Mouse (Mus musculus) forebrain, embryonic 13.5 days (tissue): ENCODE data around the gene Pus10. TPM values are rescaled to one million over a fixed set of nuclear protein-coding genes. Genes with fewer than 3 reads are reported as not detected.
A peak's percentile ranks its signal among the peaks of the same experiment; 100 is the strongest.

Experiments used
- ATAC-seq: fragments of 200-750 bp; cut with Nextera tagmentation; 2 replicates; pipeline ENCODE4 v1.8.0; 2017
- H3K27ac ChIP-seq: fragments of 300-500 bp; sonication (generic); 2 replicates; pipeline ENCODE4 v1.5.1; 2015; ENCODE audit warnings: inconsistent platforms, mild to moderate bottlenecking, moderate library complexity
- H3K27me3 ChIP-seq: fragments of 300-500 bp; sonication (generic); 2 replicates; pipeline ENCODE4 v1.6.1; 2015; ENCODE audit warnings: mild to moderate bottlenecking, inconsistent platforms
- H3K36me3 ChIP-seq: fragments of 300-500 bp; sonication (generic); 2 replicates; pipeline ENCODE4 v1.6.1; 2015; ENCODE audit warnings: mild to moderate bottlenecking, inconsistent platforms; ENCODE audit not compliant: poor library complexity, severe bottlenecking
- H3K4me1 ChIP-seq: fragments of 300-500 bp; sonication (generic); 2 replicates; pipeline ENCODE4 v1.6.1; 2015; ENCODE audit warnings: inconsistent platforms
- H3K4me2 ChIP-seq: fragments of 300-500 bp; sonication (generic); 2 replicates; pipeline ENCODE4 v1.6.1; 2015; ENCODE audit warnings: inconsistent platforms, mild to moderate bottlenecking, moderate library complexity
- H3K4me3 ChIP-seq: fragments of 300-500 bp; sonication (generic); 2 replicates; pipeline ENCODE4 v1.5.1; 2015; ENCODE audit warnings: mild to moderate bottlenecking, inconsistent platforms
- H3K9ac ChIP-seq: fragments of 300-500 bp; sonication (generic); 2 replicates; pipeline ENCODE4 v1.6.1; 2015; ENCODE audit warnings: mild to moderate bottlenecking, inconsistent platforms
- H3K9me3 ChIP-seq: fragments of 300-500 bp; sonication (generic); replicated peaks from 2 replicates; pipeline ENCODE4 v1.6.1; 2016; ENCODE audit warnings: inconsistent platforms
- WGBS: fragments of 180-500 bp; shearing (Covaris S2); methylation state at CpG from one replicate; pipeline ENCODE4 v1.1.7; 2015; 5-methylcytosine and 5-hydroxymethylcytosine counted together
- polyA plus RNA-seq: library from polyadenylated mRNA; unstranded; fragments of >200 nt; fragmentation: Nextera tagmentation; extraction: Ambion mirVana; gene quantifications from 2 replicates; pipeline ENCODE4 v1.2.1, GENCODE M21; 2015

The Pus10 gene
- polyA plus RNA-seq, 1 experiment from 2014 or later, result 16.4 TPM

- H3K9ac ChIP-seq, result peak overlapping the region; percentile 74
- peaks cover 7% of the 10 kb centered on the region for H3K4me1 ChIP-seq
- H3K4me3 ChIP-seq, result peak overlapping the region; percentile 75
- H3K27ac ChIP-seq, result no peak overlapping the region
- peaks cover 17% of the 10 kb centered on the region for H3K27me3 ChIP-seq
- 1% methylated on average over 25 of the region's 25 CpGs for WGBS
- H3K36me3 ChIP-seq, result no peaks in the 10 kb centered on the region
- peak overlapping the region; percentile 73 for H3K4me2 ChIP-seq
- H3K9me3 ChIP-seq, result no peaks in the 10 kb centered on the region
- peak; percentile 22; the same call in 1 of the 2 replicates for ATAC-seq
Observed at GRCm38 (mm10) chr11:23769686-23770509, 104.4 kb downstream of the Pus10 start.

GRCm38 (mm10) chr11:23770510-23770759, 105.0 kb downstream of the Pus10 start:
- Histone ChIP-seq H3K9me3 (no peaks in the 10 kb centered on the region), H3K36me3 (no peaks in the 10 kb centered on the region), H3K4me2 (peak overlapping the region; percentile 73), H3K27me3 (peaks cover 17% of the 10 kb centered on the region), H3K9ac (peak overlapping the region; percentile 74), H3K4me3 (peak overlapping the region; percentile 75), H3K27ac (peak overlapping the region; percentile 78), H3K4me1 (peaks cover 7% of the 10 kb centered on the region)
- no peak for ATAC-seq
- under 1% methylated on average over 24 of the region's 24 CpGs for WGBS

- H3K9ac ChIP-seq, result peak within 1 kb of the TSS; percentile 74
- H3K36me3 ChIP-seq, result no peaks in the 10 kb centered on the region
- H3K4me3 ChIP-seq, result peak within 1 kb of the TSS; percentile 75
- ATAC-seq, result peak; percentile 94
- WGBS, result under 1% methylated on average over 57 of the region's 88 CpGs
- peak within 1 kb of the TSS; percentile 78 for H3K27ac ChIP-seq
- no peaks in the 10 kb centered on the region for H3K9me3 ChIP-seq
- H3K4me2 ChIP-seq, result peak within 1 kb of the TSS; percentile 73
- H3K27me3 ChIP-seq, result peaks cover 17% of the 10 kb centered on the region
- H3K4me1 ChIP-seq, result peaks cover 7% of the 10 kb centered on the region
Observed at GRCm38 (mm10) chr11:23770760-23771506, 105.5 kb downstream of the Pus10 start, which contains the start of gene Rel. Gene Rel (minus strand): TSS chr11:23770970.

- H3K36me3 ChIP-seq, result no peaks in the 10 kb centered on the region
- peak overlapping the region; percentile 74 for H3K9ac ChIP-seq
- H3K4me1 ChIP-seq, result peaks cover 7% of the 10 kb centered on the region
- H3K27me3 ChIP-seq, result peaks cover 17% of the 10 kb centered on the region
- 4% methylated on average over 21 of the region's 21 CpGs for WGBS
- peak overlapping the region; percentile 75 for H3K4me3 ChIP-seq
- H3K4me2 ChIP-seq, result peak overlapping the region; percentile 73
- H3K27ac ChIP-seq, result peak overlapping the region; percentile 78
- no peaks in the 10 kb centered on the region for H3K9me3 ChIP-seq
- ATAC-seq, result no peak
Observed at GRCm38 (mm10) chr11:23771507-23772097, 106.1 kb downstream of the Pus10 start.

- no peaks in the 10 kb centered on the region for H3K9me3 ChIP-seq
- H3K9ac ChIP-seq, result no peak overlapping the region
- no peak overlapping the region for H3K4me2 ChIP-seq
- peaks cover 7% of the 10 kb centered on the region for H3K4me1 ChIP-seq
- H3K36me3 ChIP-seq, result no peaks in the 10 kb centered on the region
- ATAC-seq, result no peak
- H3K4me3 ChIP-seq, result no peak overlapping the region
- no peak overlapping the region for H3K27ac ChIP-seq
- WGBS, result 23% methylated on average over 1 of the region's 1 CpGs
- peaks cover 17% of the 10 kb centered on the region for H3K27me3 ChIP-seq
Observed at GRCm38 (mm10) chr11:23772471-23772870, 107.0 kb downstream of the Pus10 start.

- ATAC-seq, result no peak
- H3K27me3 ChIP-seq, result 0 out of 2 replicates have a peak, but pooled peaks cover under 1% of the 10 kb centered on the region
- no peak overlapping the region for H3K4me2 ChIP-seq
- H3K4me1 ChIP-seq, result no peaks in the 10 kb centered on the region
- 92% methylated on average over 8 of the region's 8 CpGs for WGBS
- H3K4me3 ChIP-seq, result no peak overlapping the region
- no peak overlapping the region for H3K9ac ChIP-seq
- no peaks in the 10 kb centered on the region for H3K36me3 ChIP-seq
- H3K27ac ChIP-seq, result no peak overlapping the region
- H3K9me3 ChIP-seq, result no peaks in the 10 kb centered on the region
Observed at GRCm38 (mm10) chr11:23778787-23779201, 113.3 kb downstream of the Pus10 start.

GRCm38 (mm10) chr11:23782038-23782437, 116.6 kb downstream of the Pus10 start:
- no peaks in the 10 kb centered on the region for H3K9me3 ChIP-seq
- no peaks in the 10 kb centered on the region for H3K4me1 ChIP-seq
- no peak overlapping the region for H3K4me2 ChIP-seq
- ATAC-seq, result no peak
- H3K27me3 ChIP-seq, result no peaks in the 10 kb centered on the region
- no peak overlapping the region for H3K9ac ChIP-seq
- WGBS, result 87% methylated on average over 3 of the region's 3 CpGs
- no peak overlapping the region for H3K4me3 ChIP-seq
- H3K27ac ChIP-seq, result no peak overlapping the region
- no peaks in the 10 kb centered on the region for H3K36me3 ChIP-seq

Other genes with a start within 250 kb of the Pus10 start
- 151 and 156 TPM in 2 replicates for gene Ahsa2, start 167.6 kb upstream of the Pus10 start, polyA plus RNA-seq
- gene 1700093K21Rik, start 144.5 kb upstream of the Pus10 start, polyA plus RNA-seq, result not detected in 2 replicates
- gene 0610010F05Rik, start 32.0 kb upstream of the Pus10 start, polyA plus RNA-seq, result 114 and 119 TPM in 2 replicates
- 34.2 and 41.3 TPM in 2 replicates for gene Pex13, start 285 bp downstream of the Pus10 start, polyA plus RNA-seq
- 0.27 and 0.40 TPM in 2 replicates for gene Rel, start 105.3 kb downstream of the Pus10 start, polyA plus RNA-seq
- 27.4 and 28.0 TPM in 2 replicates for gene Papolg, start 229.6 kb downstream of the Pus10 start, polyA plus RNA-seq